Mouse (Mus musculus) adrenal gland, adult 8-10 months (tissue): Measurements from ENCODE around the gene Snrpd2. TPM values are rescaled to one million over a fixed set of nuclear protein-coding genes. Genes with fewer than 3 reads are reported as not detected.
A peak's percentile ranks its signal among the peaks of the same experiment; 100 is the strongest.

ENCODE experiments used
- DNase-seq: peaks from one replicate; pipeline ENCODE4 v3.0.0; 2022
- total RNA-seq, 4 experiments: library from RNA; stranded (reverse); gene quantifications; 2 replicates each; pipeline ENCODE4 v1.2.4; 2022

The Snrpd2 gene
- 10 to 100 TPM; 86.1 to 97.7 (median 92.4) TPM for total RNA-seq

GRCm38 (mm10) chr7:19149626-19150025, at the start of gene Snrpd2:
TSS of gene Snrpd2 (plus strand) at chr7:19149722.
- DNase-seq = peak; percentile 92

GRCm38 (mm10) chr7:19100290-19100689, 49.2 kb upstream of the Snrpd2 start:
- DNase-seq = no peak

GRCm38 (mm10) chr7:19103741-19104140, 45.8 kb upstream of the Snrpd2 start:
- DNase-seq = no peak

GRCm38 (mm10) chr7:19104486-19104885, 45.0 kb upstream of the Snrpd2 start:
- no peak for DNase-seq

- DNase-seq = no peak
Observed at GRCm38 (mm10) chr7:19107436-19107835, 42.1 kb upstream of the Snrpd2 start.

- DNase-seq = no peak
Observed at GRCm38 (mm10) chr7:19109565-19109964, 40.0 kb upstream of the Snrpd2 start.

- DNase-seq = peak; percentile 60
Observed at GRCm38 (mm10) chr7:19118028-19118771, 31.3 kb upstream of the Snrpd2 start, which contains the start of gene Gm4969. TSS of gene Gm4969 (minus strand) at chr7:19118368.

- DNase-seq = no peak
Observed at GRCm38 (mm10) chr7:19119083-19119482, 30.4 kb upstream of the Snrpd2 start.

GRCm38 (mm10) chr7:19119631-19120429, 29.7 kb upstream of the Snrpd2 start, which contains the start of gene Fbxo46:
TSS of gene Fbxo46 (plus strand) at chr7:19119859.
- peak; percentile 95 for DNase-seq

- DNase-seq = no peak
Observed at GRCm38 (mm10) chr7:19121686-19122085, 27.8 kb upstream of the Snrpd2 start.

GRCm38 (mm10) chr7:19124713-19125112, 24.8 kb upstream of the Snrpd2 start:
- DNase-seq = no peak

GRCm38 (mm10) chr7:19127744-19128143, 21.8 kb upstream of the Snrpd2 start:
- DNase-seq = no peak

GRCm38 (mm10) chr7:19129396-19129795, 20.1 kb upstream of the Snrpd2 start:
- DNase-seq = no peak

GRCm38 (mm10) chr7:19130657-19131056, 18.9 kb upstream of the Snrpd2 start:
- no peak for DNase-seq

GRCm38 (mm10) chr7:19131324-19131848, 18.1 kb upstream of the Snrpd2 start:
- DNase-seq = peak; percentile 98

- no peak for DNase-seq
Observed at GRCm38 (mm10) chr7:19136168-19136567, 13.4 kb upstream of the Snrpd2 start.

- no peak for DNase-seq
Observed at GRCm38 (mm10) chr7:19136673-19137334, 12.7 kb upstream of the Snrpd2 start.

- DNase-seq = no peak
Observed at GRCm38 (mm10) chr7:19137380-19137779, 12.1 kb upstream of the Snrpd2 start.

GRCm38 (mm10) chr7:19146793-19147192, 2.7 kb upstream of the Snrpd2 start:
- DNase-seq = no peak

- no peak for DNase-seq
Observed at GRCm38 (mm10) chr7:19147497-19148045, 2.0 kb upstream of the Snrpd2 start.

GRCm38 (mm10) chr7:19148180-19148874, 1.2 kb upstream of the Snrpd2 start:
- DNase-seq = no peak
